Mouse (Mus musculus) ES-E14 (cell line): ENCODE data around the gene Ppp2r2c.

Experiments used
- HCFC1 ChIP-seq: IDR thresholded peaks from 2 replicates; pipeline ENCODE4 v1.6.1; 2012; ENCODE audit warnings: low read length, inconsistent platforms, borderline replicate concordance; ENCODE audit not compliant: insufficient read depth
- ZNF384 ChIP-seq: IDR thresholded peaks from 2 replicates; pipeline ENCODE4 v1.6.1; 2012; ENCODE audit warnings: low read depth, low read length, inconsistent platforms

DNA sequence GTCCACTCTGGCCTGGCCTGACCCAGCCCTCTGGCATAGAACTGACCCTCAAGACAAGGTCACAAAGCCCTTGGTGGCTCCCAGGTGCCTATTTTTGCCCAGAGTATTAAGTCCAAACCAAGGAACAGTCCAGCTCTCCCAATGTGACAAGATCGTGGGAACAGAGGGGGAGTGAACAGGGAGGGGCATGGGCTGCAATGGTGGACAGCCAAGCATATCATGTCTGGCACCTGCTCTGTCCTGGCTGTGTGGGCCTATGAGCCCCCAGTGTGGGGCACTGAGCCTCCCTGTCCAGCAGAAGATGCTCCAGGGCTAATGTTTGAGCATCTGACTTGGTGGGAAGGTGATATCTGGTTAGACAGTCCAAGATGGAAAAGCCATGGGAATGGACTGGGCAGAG lies 118.3 kb downstream of the Ppp2r2c start:
- TF ChIP-seq HCFC1 (no peak), ZNF384 (no peak)
